Mouse (Mus musculus): ENCODE data around the gene Mrps18b. TPM values are rescaled to one million over a fixed set of nuclear protein-coding genes. Genes with fewer than 3 reads are reported as not detected.

Gene Mrps18b
- polyA plus RNA-seq, 1 experiment from 2014 or later = 126 TPM

DNA sequence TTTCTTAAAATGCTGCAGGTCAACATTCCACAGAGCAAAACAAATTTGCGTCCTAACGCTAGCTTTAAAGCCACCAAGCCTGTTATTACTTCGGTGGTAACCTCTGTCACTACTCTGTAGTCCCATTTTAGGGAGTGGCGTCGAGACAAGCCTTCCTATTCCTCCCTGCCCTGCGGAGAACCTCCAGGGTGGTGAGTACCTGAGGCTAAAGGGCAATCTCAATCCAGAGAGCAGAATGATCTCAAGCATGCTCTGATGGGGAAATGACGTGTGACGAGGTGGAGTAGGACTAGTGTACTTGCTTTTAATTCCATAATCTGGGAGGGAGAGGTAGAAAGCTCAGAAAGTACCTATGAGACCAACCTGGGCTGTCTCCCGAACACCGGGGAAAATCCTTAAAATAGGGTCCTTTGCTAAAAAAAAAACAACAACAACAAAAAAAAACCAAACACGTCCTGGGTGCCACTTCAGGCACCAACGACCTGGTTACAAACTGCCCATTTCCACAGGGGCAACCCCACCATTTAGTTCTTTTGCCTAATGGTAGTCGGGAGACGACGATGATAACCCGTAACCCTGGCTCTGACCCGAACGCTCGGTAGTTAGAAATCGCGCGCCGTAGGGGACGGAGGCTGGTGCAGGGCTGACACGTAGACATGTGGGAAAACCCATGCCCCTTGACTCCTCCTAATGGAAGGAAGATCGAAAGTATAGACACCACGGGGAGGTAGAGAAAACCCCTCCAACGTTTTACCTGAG lies 472 bp downstream of the Mrps18b start:
- Histone ChIP-seq H3K9me3 (no peaks in the 10 kb centered on the region), H3K4me1 (replicated peaks) (peaks cover 18% of the 10 kb centered on the region), H3K4me2 (replicated peaks) (peak overlapping the region; percentile 66), H3K4me3 (replicated peaks) (peak overlapping the region; percentile 65), H3K9ac (peak overlapping the region; percentile 56), H3K27ac (peak overlapping the region; percentile 87), H3K36me3 (peaks cover 3% of the 10 kb centered on the region; the same call in 1 of the 2 replicates), H3K27me3 (replicated peaks) (no peaks in the 10 kb centered on the region)
- WGBS = 1% methylated on average over 28 of the region's 28 CpGs
- peak; percentile 33 for ATAC-seq

GRCm38 (mm10) chr17:35914975-35915374 lies 1.2 kb downstream of the Mrps18b start:
- Histone ChIP-seq H3K27me3 (replicated peaks) (no peaks in the 10 kb centered on the region), H3K9me3 (no peaks in the 10 kb centered on the region), H3K4me2 (replicated peaks) (peak overlapping the region; percentile 66), H3K4me3 (replicated peaks) (peak overlapping the region; percentile 65), H3K9ac (0 out of 2 replicates have a peak overlapping the region, but pooled peaks have one; percentile 56), H3K4me1 (replicated peaks) (peaks cover 12% of the 10 kb centered on the region), H3K27ac (no peak overlapping the region), H3K36me3 (peaks cover 3% of the 10 kb centered on the region; the same call in 1 of the 2 replicates)
- 75% methylated on average over 6 of the region's 6 CpGs for WGBS
- ATAC-seq = no peak

- H3K4me3 ChIP-seq (replicated peaks) = peak within 1 kb of the TSS; percentile 70
- 3% methylated on average over 25 of the region's 25 CpGs for WGBS
- H3K9ac ChIP-seq = peak within 1 kb of the TSS; percentile 66
- H3K4me1 ChIP-seq (replicated peaks) = peaks cover 13% of the 10 kb centered on the region
- H3K27me3 ChIP-seq (replicated peaks) = no peaks in the 10 kb centered on the region
- no peaks in the 10 kb centered on the region for H3K9me3 ChIP-seq
- peak; percentile 93 for ATAC-seq
- peak within 1 kb of the TSS; percentile 73 for H3K27ac ChIP-seq
- peak within 1 kb of the TSS; percentile 80 for H3K4me2 ChIP-seq (replicated peaks)
- peaks cover 12% of the 10 kb centered on the region; the same call in 1 of the 2 replicates for H3K36me3 ChIP-seq
These were observed 6.2 kb downstream of the Mrps18b start, which contains the start of gene Atat1 for GRCm38 (mm10) chr17:35909919-35910369. Gene Atat1 (minus strand): TSS chr17:35910075.

GRCm38 (mm10) chr17:35909186-35909918 lies 6.8 kb downstream of the Mrps18b start:
- H3K9me3 ChIP-seq = no peaks in the 10 kb centered on the region
- peak overlapping the region; percentile 80 for H3K4me2 ChIP-seq (replicated peaks)
- ATAC-seq = peak; percentile 63
- H3K9ac ChIP-seq = peak overlapping the region; percentile 66
- H3K27me3 ChIP-seq (replicated peaks) = no peaks in the 10 kb centered on the region
- H3K27ac ChIP-seq = peak overlapping the region; percentile 60
- H3K36me3 ChIP-seq = peaks cover 15% of the 10 kb centered on the region
- WGBS = 16% methylated on average over 20 of the region's 20 CpGs
- peak overlapping the region; percentile 70 for H3K4me3 ChIP-seq (replicated peaks)
- peaks cover 13% of the 10 kb centered on the region for H3K4me1 ChIP-seq (replicated peaks)

GRCm38 (mm10) chr17:35907609-35908008 lies 8.6 kb downstream of the Mrps18b start:
- Histone ChIP-seq H3K4me2 (replicated peaks) (no peak overlapping the region), H3K27me3 (replicated peaks) (no peaks in the 10 kb centered on the region), H3K9me3 (no peaks in the 10 kb centered on the region), H3K36me3 (peaks cover 17% of the 10 kb centered on the region), H3K4me1 (replicated peaks) (peaks cover 13% of the 10 kb centered on the region), H3K27ac (no peak overlapping the region), H3K4me3 (replicated peaks) (no peak overlapping the region), H3K9ac (no peak overlapping the region)
- WGBS = 72% methylated on average over 2 of the region's 2 CpGs
- no peak for ATAC-seq

DNA sequence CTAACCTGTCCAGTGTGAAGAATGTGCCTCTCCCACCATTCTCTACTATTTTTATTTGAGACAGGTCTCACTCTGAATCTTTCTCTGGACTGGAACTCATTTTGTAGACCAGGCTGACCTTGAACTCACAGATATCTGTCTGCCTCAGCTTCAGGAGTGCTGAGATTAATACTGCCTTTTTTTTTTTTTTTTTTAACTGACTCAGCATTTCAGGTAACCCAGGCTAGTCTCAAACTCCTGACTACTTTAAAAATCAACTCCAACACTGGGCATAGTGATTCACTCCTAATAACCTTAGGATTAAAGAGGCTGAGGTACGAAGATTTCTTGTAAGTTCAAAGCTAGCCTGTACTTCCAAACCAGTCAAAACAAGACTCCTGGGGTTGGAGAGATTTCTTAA lies 10.6 kb downstream of the Mrps18b start:
- ATAC-seq = no peak
- Histone ChIP-seq H3K9me3 (no peaks in the 10 kb centered on the region), H3K4me3 (replicated peaks) (no peak overlapping the region), H3K9ac (no peak overlapping the region), H3K4me1 (replicated peaks) (peaks cover 13% of the 10 kb centered on the region), H3K4me2 (replicated peaks) (no peak overlapping the region), H3K36me3 (peaks cover 18% of the 10 kb centered on the region), H3K27ac (no peak overlapping the region), H3K27me3 (replicated peaks) (no peaks in the 10 kb centered on the region)
- 96% methylated on average over 1 of the region's 1 CpGs for WGBS

- peaks cover 5% of the 10 kb centered on the region for H3K4me1 ChIP-seq (replicated peaks)
- no peak for ATAC-seq
- H3K9ac ChIP-seq = no peak overlapping the region; the same call in 1 of the 2 replicates
- no peak overlapping the region for H3K4me3 ChIP-seq (replicated peaks)
- no peaks in the 10 kb centered on the region for H3K27me3 ChIP-seq (replicated peaks)
- no peak overlapping the region for H3K27ac ChIP-seq
- no peak overlapping the region for H3K4me2 ChIP-seq (replicated peaks)
- peaks cover 18% of the 10 kb centered on the region for H3K36me3 ChIP-seq
- H3K9me3 ChIP-seq = no peaks in the 10 kb centered on the region
- 84% methylated on average over 4 of the region's 4 CpGs for WGBS
These were observed 12.2 kb downstream of the Mrps18b start for GRCm38 (mm10) chr17:35903992-35904355.

GRCm38 (mm10) chr17:35903343-35903991 lies 12.7 kb downstream of the Mrps18b start:
- Histone ChIP-seq H3K4me1 (replicated peaks) (no peaks in the 10 kb centered on the region; the same call in 1 of the 2 replicates), H3K27ac (no peak overlapping the region), H3K9me3 (no peaks in the 10 kb centered on the region), H3K36me3 (peaks cover 18% of the 10 kb centered on the region), H3K4me2 (replicated peaks) (no peak overlapping the region), H3K9ac (no peak overlapping the region), H3K27me3 (replicated peaks) (no peaks in the 10 kb centered on the region), H3K4me3 (replicated peaks) (no peak overlapping the region)
- no peak for ATAC-seq
- WGBS = 88% methylated on average over 9 of the region's 9 CpGs

DNA sequence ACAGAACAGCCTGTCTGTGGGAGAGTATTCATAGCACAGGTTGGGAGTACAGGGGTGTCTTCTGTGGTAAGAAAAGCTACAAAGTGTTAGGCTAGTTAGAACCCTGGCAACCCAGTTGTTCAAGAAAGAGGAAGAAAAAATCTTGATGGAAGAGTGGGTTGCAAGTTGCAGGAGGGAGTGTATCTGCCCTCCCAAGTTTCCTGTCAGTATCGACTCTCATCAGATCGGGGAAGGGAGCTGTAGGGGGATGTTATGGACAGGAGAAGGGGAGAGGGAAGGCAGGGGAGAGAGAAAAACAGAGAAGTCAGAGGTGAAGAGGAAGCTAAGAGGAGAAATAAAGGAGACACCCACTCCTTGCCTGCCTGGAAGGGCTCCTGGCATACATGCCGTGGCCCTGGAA lies 15.6 kb downstream of the Mrps18b start:
- no peak overlapping the region for H3K9ac ChIP-seq
- no peaks in the 10 kb centered on the region for H3K27me3 ChIP-seq (replicated peaks)
- H3K4me2 ChIP-seq (replicated peaks) = no peak overlapping the region
- H3K4me1 ChIP-seq (replicated peaks) = peaks cover 14% of the 10 kb centered on the region; the same call in 1 of the 2 replicates
- no peaks in the 10 kb centered on the region for H3K9me3 ChIP-seq
- no peak for ATAC-seq
- H3K27ac ChIP-seq = no peak overlapping the region
- 84% methylated on average over 3 of the region's 3 CpGs for WGBS
- H3K36me3 ChIP-seq = peaks cover 9% of the 10 kb centered on the region
- H3K4me3 ChIP-seq (replicated peaks) = no peak overlapping the region

DNA sequence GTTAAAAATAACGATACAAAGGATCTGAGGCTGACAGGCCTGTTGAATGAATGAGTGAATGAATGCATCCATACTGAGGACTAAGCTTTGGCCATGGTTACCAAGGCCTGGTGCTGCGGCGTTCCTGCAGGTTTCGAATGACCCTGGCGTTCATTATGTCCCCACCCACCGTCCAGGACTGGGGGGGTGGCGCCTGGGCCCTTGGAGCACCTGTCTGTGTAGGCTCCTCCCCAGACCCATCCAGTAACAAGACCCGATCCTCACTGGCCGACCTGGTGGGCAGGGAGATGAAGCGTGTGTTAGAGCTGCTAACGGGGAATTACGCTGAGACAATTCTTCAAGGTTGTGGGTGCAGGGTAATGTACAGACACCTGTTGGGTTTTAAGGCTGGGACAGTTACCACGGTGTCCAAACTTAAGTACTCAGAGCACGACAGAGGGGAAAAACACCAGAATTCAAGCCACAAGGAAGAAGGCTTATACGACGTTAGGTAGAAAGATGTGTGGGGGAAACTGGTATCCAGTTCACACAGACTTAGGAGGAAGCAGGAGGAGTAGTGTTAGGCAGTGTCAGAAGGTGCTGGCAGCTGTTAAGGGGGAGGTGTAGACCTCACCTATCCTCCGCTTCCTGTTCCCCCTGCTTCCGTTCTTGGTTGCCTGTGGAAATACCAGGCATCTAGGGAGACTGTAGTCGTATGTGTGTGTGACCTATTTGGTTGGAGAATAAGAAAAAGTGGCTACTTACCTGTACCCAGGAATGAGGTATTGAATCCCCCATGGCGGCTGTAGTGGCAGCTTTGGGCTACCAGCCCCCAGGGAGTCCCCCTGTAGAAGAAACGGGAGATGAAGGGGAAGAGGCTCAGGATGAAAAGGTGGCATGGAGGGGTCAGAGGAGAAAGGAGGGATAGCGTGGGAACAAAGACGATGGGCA lies 18.3 kb downstream of the Mrps18b start:
- H3K4me2 ChIP-seq (replicated peaks) = peak overlapping the region; percentile 93
- H3K9me3 ChIP-seq = no peaks in the 10 kb centered on the region
- H3K27ac ChIP-seq = peak overlapping the region; percentile 10; the same call in 1 of the 2 replicates
- ATAC-seq = peak; percentile 60
- peaks cover 14% of the 10 kb centered on the region; the same call in 1 of the 2 replicates for H3K4me1 ChIP-seq (replicated peaks)
- peak overlapping the region; percentile 90 for H3K4me3 ChIP-seq (replicated peaks)
- 35% methylated on average over 23 of the region's 23 CpGs for WGBS
- no peaks in the 10 kb centered on the region for H3K27me3 ChIP-seq (replicated peaks)
- peak overlapping the region; percentile 79; the same call in 1 of the 2 replicates for H3K9ac ChIP-seq
- peaks cover 7% of the 10 kb centered on the region for H3K36me3 ChIP-seq

All from intestine, embryonic 15.5 days (tissue).